Mouse (Mus musculus) erythroblast, adult 5-6 weeks (primary cell): ENCODE results near the gene Gm26657. TPM values are rescaled to one million over a fixed set of nuclear protein-coding genes. Genes with fewer than 3 reads are reported as not detected.

Source experiments
- ATAC-seq: replicated peaks from 2 replicates; pipeline ENCODE4 v1.8.0; 2016; ENCODE audit warnings: moderate number of reproducible peaks, mild to moderate bottlenecking, moderate TSS enrichment, inconsistent platforms; ENCODE audit not compliant: poor library complexity, low FRiP score, severe bottlenecking
- total RNA-seq, 2 experiments: library from RNA; stranded (forward) in 1 of 2; stranded (reverse) in 1 of 2; fragments of 150-400 nt in 1 of 2; fragments of 200-764, 138-1000 nt in 1 of 2; gene quantifications; 2 replicates each; pipeline versions ENCODE4 v1.2.3 to v1.2.4; 2015 to 2017; ENCODE audit warnings: low replicate concordance in 2 of 2

Gm26657 gene
- total RNA-seq, 2 experiments from 2014 or later, result not detected

- ATAC-seq, result no peak
Observed at GRCm38 (mm10) chr4:56756021-56756420, 16.2 kb downstream of the Gm26657 start.

DNA sequence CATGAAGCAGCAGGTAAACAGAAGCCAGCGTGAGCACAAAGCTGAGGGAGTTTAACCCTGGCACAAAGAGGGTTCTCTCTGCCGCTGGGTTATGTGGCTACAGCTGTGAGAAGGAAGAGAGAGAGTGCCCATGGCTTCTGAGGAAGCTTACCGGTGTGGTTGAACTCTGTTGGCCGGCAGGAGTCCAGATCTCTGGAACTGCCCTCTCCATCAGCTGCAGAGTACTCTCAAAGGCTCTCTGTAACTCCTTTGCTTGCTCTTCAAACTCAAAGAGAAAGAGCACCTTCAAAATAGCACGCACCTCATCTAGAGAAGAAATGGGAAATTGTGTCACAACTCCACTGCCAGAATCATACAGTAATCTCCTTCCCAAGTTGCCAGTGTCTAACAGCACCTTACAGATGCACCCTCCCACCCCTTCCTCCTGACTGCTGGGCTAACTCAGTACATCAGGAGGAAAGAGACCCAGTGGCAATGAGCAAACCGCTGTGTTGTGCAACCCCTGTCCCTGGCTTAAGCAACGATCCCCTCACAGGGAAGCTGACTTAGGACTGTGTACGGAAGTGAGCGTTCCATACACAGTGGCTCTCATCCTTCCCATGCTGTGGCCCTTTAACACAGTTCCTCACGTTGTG is 17.2 kb downstream of the Gm26657 start:
- no peak for ATAC-seq

GRCm38 (mm10) chr4:56757693-56758092 is 17.8 kb downstream of the Gm26657 start:
- ATAC-seq, result no peak

- no peak for ATAC-seq
Observed at GRCm38 (mm10) chr4:56767861-56768284, 28.0 kb downstream of the Gm26657 start.

DNA sequence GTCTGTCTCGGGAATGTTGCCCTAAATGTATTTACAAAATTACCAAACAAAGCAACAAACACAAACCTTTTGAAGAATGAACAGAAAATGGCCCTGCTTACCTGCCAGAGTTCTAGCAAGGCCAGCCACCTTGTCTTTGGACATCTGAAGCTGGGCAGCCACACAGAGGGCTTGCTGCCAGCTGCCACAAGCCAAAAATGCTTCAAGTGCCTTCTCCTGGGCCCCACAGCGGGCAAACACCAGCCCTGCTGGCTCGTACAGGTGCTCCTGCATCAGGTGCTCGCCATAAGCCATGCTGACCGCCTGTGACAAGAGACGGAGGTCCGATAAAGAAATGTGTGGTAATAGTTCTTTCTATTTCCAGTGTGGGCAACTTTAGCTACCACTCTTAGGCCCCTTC is 29.0 kb downstream of the Gm26657 start:
- ATAC-seq, result no peak

DNA sequence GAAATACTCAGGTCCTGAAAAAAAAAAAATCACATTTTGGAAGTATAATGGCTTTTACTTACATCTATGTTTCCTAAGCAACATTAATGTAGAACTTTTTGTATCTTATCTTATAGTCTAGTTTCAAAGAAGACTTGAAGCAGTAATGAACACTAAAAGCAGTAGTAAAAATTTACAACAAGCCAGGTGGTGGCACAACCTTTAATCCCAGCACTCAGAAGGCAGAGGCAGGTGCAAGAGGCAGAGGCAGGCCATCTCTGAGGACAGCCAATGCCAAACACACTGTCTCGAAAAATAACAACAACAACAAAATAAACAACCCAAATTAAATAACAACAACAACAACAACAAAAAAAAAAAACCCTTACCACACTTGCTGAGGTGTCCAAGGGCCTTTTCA is 31.2 kb downstream of the Gm26657 start:
- ATAC-seq, result no peak

Other genes starting within 250 kb of the Gm26657 start
- not detected in 2 replicates for gene Actl7b, start 1.4 kb downstream of the Gm26657 start, total RNA-seq (2015; ENCODE audit: low replicate concordance)
- not detected in 2 replicates for gene Actl7b, start 1.4 kb downstream of the Gm26657 start, total RNA-seq (2017; ENCODE audit: low replicate concordance)
- gene Actl7a, start 3.3 kb downstream of the Gm26657 start, total RNA-seq (2015; ENCODE audit: low replicate concordance), result not detected in 2 replicates
- gene Actl7a, start 3.3 kb downstream of the Gm26657 start, total RNA-seq (2017; ENCODE audit: low replicate concordance), result not detected in 2 replicates
- gene Elp1, start 62.3 kb downstream of the Gm26657 start, total RNA-seq (2015; ENCODE audit: low replicate concordance), result 13.8 and 25.0 TPM in 2 replicates
- gene Elp1, start 62.3 kb downstream of the Gm26657 start, total RNA-seq (2017; ENCODE audit: low replicate concordance), result 5.3 and 11.6 TPM in 2 replicates
- gene Fam206a, start 62.3 kb downstream of the Gm26657 start, total RNA-seq (2015; ENCODE audit: low replicate concordance), result 2.9 and 3.7 TPM in 2 replicates
- 0.56 and 1.4 TPM in 2 replicates for gene Fam206a, start 62.3 kb downstream of the Gm26657 start, total RNA-seq (2017; ENCODE audit: low replicate concordance)
- not detected in 2 replicates for gene Ctnnal1, start 125.1 kb downstream of the Gm26657 start, total RNA-seq (2015; ENCODE audit: low replicate concordance)
- gene Ctnnal1, start 125.1 kb downstream of the Gm26657 start, total RNA-seq (2017; ENCODE audit: low replicate concordance), result 0.84 and 3.6 TPM in 2 replicates
- 1.2 and 2.5 TPM in 2 replicates for gene Tmem245, start 207.4 kb downstream of the Gm26657 start, total RNA-seq (2015; ENCODE audit: low replicate concordance)
- gene Tmem245, start 207.4 kb downstream of the Gm26657 start, total RNA-seq (2017; ENCODE audit: low replicate concordance), result 1.8 and 2.0 TPM in 2 replicates